Comparison of ENCODE assay signal across 8 mouse cellular contexts in the genomic region with DNA sequence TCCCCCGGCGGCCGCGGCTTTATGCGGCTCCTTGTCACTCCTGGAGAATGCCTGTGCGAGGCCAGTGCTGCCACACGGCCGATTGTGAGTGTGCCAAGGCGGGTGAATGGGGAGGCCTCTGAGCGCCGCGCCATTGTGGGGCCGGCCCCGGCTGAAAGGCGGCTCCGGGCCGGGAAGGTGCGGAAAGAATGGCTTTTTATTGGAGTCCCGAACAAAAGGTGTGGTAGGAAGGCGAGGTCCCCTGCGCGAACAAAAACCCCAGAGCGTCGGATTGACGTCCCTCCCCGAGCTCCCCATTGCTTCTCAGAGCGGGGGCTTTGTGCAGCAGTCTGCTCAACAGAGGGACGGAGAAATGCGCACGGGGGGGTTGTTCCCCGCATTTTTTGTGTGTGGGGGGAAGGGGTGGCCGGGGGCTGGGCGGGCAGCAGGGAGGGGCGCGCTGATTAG. TPM values are rescaled to one million over a fixed set of nuclear protein-coding genes. Genes with fewer than 3 reads are reported as not detected.
DNase-seq lines count a peak whose midpoint lies in the region; ATAC-seq lines count a peak whose summit lies in the region.

No protein-coding gene starts in this region.

- ATAC-seq in megakaryocyte, adult 5-6 weeks (ENCODE audit: poor library complexity, severe bottlenecking) = no peak
- ATAC-seq in embryonic facial prominence, embryonic 15.5 days (ENCODE audit: insufficient number of reproducible peaks, low FRiP score, low TSS enrichment, low read depth) = no peak
- ATAC-seq in intestine, embryonic 16.5 days = no peak
- ATAC-seq in stomach, embryonic 14.5 days (ENCODE audit: insufficient number of reproducible peaks, insufficient read depth, low FRiP score, low read depth) = 0 out of 2 replicates have a peak, but pooled peaks have one; percentile 14

- no peak for DNase-seq in cerebellum, adult 8-10 months
- DNase-seq in layer of hippocampus, adult 11-12 months (ENCODE audit: low spot score) = no peak
- no peak for DNase-seq in urinary bladder, adult 2 months (ENCODE audit: low spot score)

- H3K27me3 ChIP-seq in megakaryocyte, embryonic 14.5 days (replicated peaks) = peaks cover 100% of the 10 kb centered on the region
- H3K27me3 ChIP-seq in embryonic facial prominence, embryonic 15.5 days = peaks cover 99% of the 10 kb centered on the region
- peaks cover 43% of the 10 kb centered on the region for H3K27me3 ChIP-seq in intestine, embryonic 16.5 days (replicated peaks; ENCODE audit: control insufficient read depth, insufficient read depth, low read length)
- peaks cover 70% of the 10 kb centered on the region for H3K27me3 ChIP-seq in stomach, embryonic 14.5 days (ENCODE audit: control insufficient read depth, insufficient read depth, low read length)

- peak overlapping the region; percentile 50 for H3K4me3 ChIP-seq in megakaryocyte, embryonic 14.5 days (replicated peaks)
- H3K4me3 ChIP-seq in embryonic facial prominence, embryonic 15.5 days (replicated peaks) = peak overlapping the region; percentile 26
- peak overlapping the region; percentile 68 for H3K4me3 ChIP-seq in intestine, embryonic 16.5 days (ENCODE audit: low read length)
- H3K4me3 ChIP-seq in stomach, embryonic 14.5 days (ENCODE audit: low read depth, low read length) = peak overlapping the region; percentile 34

- H3K9me3 ChIP-seq in megakaryocyte, embryonic 14.5 days = no peaks in the 10 kb centered on the region; the same call in 1 of the 2 replicates
- no peaks in the 10 kb centered on the region for H3K9me3 ChIP-seq in embryonic facial prominence, embryonic 15.5 days (replicated peaks)
- no peaks in the 10 kb centered on the region for H3K9me3 ChIP-seq in intestine, embryonic 16.5 days (ENCODE audit: control insufficient read depth, low read length)
- no peaks in the 10 kb centered on the region for H3K9me3 ChIP-seq in stomach, embryonic 14.5 days (ENCODE audit: control insufficient read depth, low read depth, low read length)

- H3K9ac ChIP-seq in embryonic facial prominence, embryonic 15.5 days = no peak overlapping the region
- H3K9ac ChIP-seq in intestine, embryonic 16.5 days (ENCODE audit: low read depth, low read length) = peak overlapping the region; percentile 75
- no peak overlapping the region for H3K9ac ChIP-seq in stomach, embryonic 14.5 days (replicated peaks; ENCODE audit: low read depth, low read length)

- 1% methylated on average over 35 of the region's 35 CpGs for WGBS in embryonic facial prominence, embryonic 15.5 days
- WGBS in intestine, embryonic 16.5 days = under 1% methylated on average over 35 of the region's 35 CpGs
- WGBS in stomach, embryonic 14.5 days = 1% methylated on average over 30 of the region's 35 CpGs

- peaks cover 53% of the 10 kb centered on the region for H3K4me1 ChIP-seq in megakaryocyte, embryonic 14.5 days
- H3K4me1 ChIP-seq in embryonic facial prominence, embryonic 15.5 days = peaks cover 44% of the 10 kb centered on the region
- peaks cover 21% of the 10 kb centered on the region for H3K4me1 ChIP-seq in intestine, embryonic 16.5 days (ENCODE audit: control insufficient read depth, insufficient read depth, low read length)
- peaks cover 10% of the 10 kb centered on the region for H3K4me1 ChIP-seq in stomach, embryonic 14.5 days (ENCODE audit: control insufficient read depth, insufficient read depth, low read length)

- H3K27ac ChIP-seq in embryonic facial prominence, embryonic 15.5 days (replicated peaks) = no peak overlapping the region
- H3K27ac ChIP-seq in intestine, embryonic 16.5 days (ENCODE audit: low read length) = peak overlapping the region; percentile 6
- no peak overlapping the region for H3K27ac ChIP-seq in stomach, embryonic 14.5 days (ENCODE audit: low read length)

- H3K4me2 ChIP-seq in embryonic facial prominence, embryonic 15.5 days (replicated peaks) = peak overlapping the region; percentile 40
- H3K4me2 ChIP-seq in intestine, embryonic 16.5 days (ENCODE audit: low read depth, low read length) = peak overlapping the region; percentile 60
- H3K4me2 ChIP-seq in stomach, embryonic 14.5 days (replicated peaks; ENCODE audit: low read depth, low read length) = peak overlapping the region; percentile 44

- no peaks in the 10 kb centered on the region for H3K36me3 ChIP-seq in megakaryocyte, embryonic 14.5 days (replicated peaks; ENCODE audit: low read length)
- H3K36me3 ChIP-seq in embryonic facial prominence, embryonic 15.5 days = no peaks in the 10 kb centered on the region
- H3K36me3 ChIP-seq in intestine, embryonic 16.5 days (ENCODE audit: control insufficient read depth, insufficient read depth, low read length) = no peaks in the 10 kb centered on the region
- H3K36me3 ChIP-seq in stomach, embryonic 14.5 days (ENCODE audit: control insufficient read depth, insufficient read depth, low read length) = no peaks in the 10 kb centered on the region

RNA-seq across cellular contexts. Expression of gene Nkx2-3, which starts 4.3 kb away (rescaled TPM):
- 0.18 TPM in 1 of 2 replicates, not detected in the other for polyA plus RNA-seq in megakaryocyte, embryonic 14.5 days (2012; ENCODE audit: insufficient read depth, low replicate concordance)
- total RNA-seq in megakaryocyte, adult 5-6 weeks (2015) = not detected in 2 replicates
- total RNA-seq in megakaryocyte, adult 5-6 weeks (2017) = not detected in 2 replicates
- polyA plus RNA-seq in embryonic facial prominence, embryonic 15.5 days (2015; fragmentation: Nextera tagmentation; extraction: Ambion mirVana) = 2.7 and 3.4 TPM in 2 replicates
- 61.3 and 64.6 TPM in 2 replicates for polyA plus RNA-seq in intestine, embryonic 16.5 days (2015; fragmentation: Nextera tagmentation; extraction: Ambion mirVana)
- 5.5 and 6.9 TPM in 2 replicates for polyA plus RNA-seq in stomach, embryonic 14.5 days (2014; fragmentation: Nextera tagmentation; extraction: Ambion mirVana)
- not detected in 2 replicates for polyA plus RNA-seq in urinary bladder, adult 2 months (2012; rRNA removed)

RNA-seq across cellular contexts. Expression of gene Slc25a28, which starts 58.2 kb away (rescaled TPM):
- polyA plus RNA-seq in megakaryocyte, embryonic 14.5 days (2012; ENCODE audit: insufficient read depth, low replicate concordance) = 17.5 and 30.6 TPM in 2 replicates
- 21.0 and 25.0 TPM in 2 replicates for total RNA-seq in megakaryocyte, adult 5-6 weeks (2015)
- total RNA-seq in megakaryocyte, adult 5-6 weeks (2017) = 33.5 and 33.6 TPM in 2 replicates
- polyA plus RNA-seq in embryonic facial prominence, embryonic 15.5 days (2015; fragmentation: Nextera tagmentation; extraction: Ambion mirVana) = 17.3 and 19.5 TPM in 2 replicates
- 19.5 and 20.0 TPM in 2 replicates for polyA plus RNA-seq in intestine, embryonic 16.5 days (2015; fragmentation: Nextera tagmentation; extraction: Ambion mirVana)
- polyA plus RNA-seq in stomach, embryonic 14.5 days (2014; fragmentation: Nextera tagmentation; extraction: Ambion mirVana) = 14.9 and 18.4 TPM in 2 replicates
- 53.4 and 55.9 TPM in 2 replicates for polyA plus RNA-seq in urinary bladder, adult 2 months (2012; rRNA removed)
